Mouse (Mus musculus) olfactory bulb, adult 2 months (tissue): ENCODE measurements at regions not wholly inside any gene's neighbourhood (a gene's known extent, or its start where the extent isn't known, plus 50 kb on each side); places are given as distances from the start of the nearest gene placed in this dataset.

ENCODE experiments used
- CTCF ChIP-seq: fragments of 200-500 bp; IDR thresholded peaks from 2 replicates; pipeline ENCODE4 v1.5.1; 2012; ENCODE audit warnings: low read depth, mild to moderate bottlenecking, low read length, moderate library complexity; ENCODE audit not compliant: insufficient read depth
- POLR2A ChIP-seq: fragments of 200-500 bp; IDR thresholded peaks from 2 replicates; pipeline ENCODE4 v1.6.1; 2012; ENCODE audit warnings: mild to moderate bottlenecking, low read depth, low read length, moderate library complexity; ENCODE audit not compliant: insufficient read depth

GRCm38 (mm10) chr17:15197361-15197760 lies 156.0 kb upstream of the Gm3448 start:
- TF ChIP-seq POLR2A = no peak
- TF ChIP-seq CTCF = no peak
